Mouse (Mus musculus) retina, postnatal 7 days (tissue): ENCODE data around the gene Serpinb8.

ENCODE experiments used
- DNase-seq: peaks from one replicate; pipeline ENCODE4 v3.0.0-alpha.2; 2012; ENCODE audit warnings: low read depth, low spot score

The Serpinb8 gene

DNA sequence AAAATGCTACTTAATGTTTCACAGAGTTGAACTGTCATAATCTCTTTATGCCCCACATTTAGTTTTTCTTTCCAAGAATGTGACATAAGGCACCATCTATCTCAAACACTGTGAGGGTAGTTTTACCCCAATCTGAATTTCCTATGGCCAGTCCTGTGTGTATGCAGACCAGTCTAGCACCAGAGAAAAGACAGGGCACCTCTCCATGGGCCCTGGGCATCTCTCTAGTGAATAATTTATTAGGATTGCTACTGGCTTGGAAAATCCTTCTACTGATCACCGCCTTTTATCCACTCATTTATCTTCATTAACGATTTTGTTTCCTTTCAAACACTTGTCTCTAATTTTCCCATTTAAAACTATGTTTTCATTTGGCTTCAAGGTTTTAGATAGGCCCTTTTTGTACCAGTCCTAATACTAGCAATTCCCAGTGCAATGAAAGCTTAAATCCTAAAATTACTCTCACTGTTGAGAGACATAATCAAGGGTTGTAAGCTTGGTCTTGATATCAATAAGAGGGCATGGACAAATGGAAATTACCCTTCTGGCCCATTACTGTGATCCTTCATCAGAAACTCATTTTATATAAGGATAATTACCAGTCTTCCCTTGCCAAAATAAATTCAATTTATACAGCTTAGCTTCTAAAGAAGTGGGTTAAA lies 52.8 kb downstream of the Serpinb8 start:
- DNase-seq, result no peak

DNA sequence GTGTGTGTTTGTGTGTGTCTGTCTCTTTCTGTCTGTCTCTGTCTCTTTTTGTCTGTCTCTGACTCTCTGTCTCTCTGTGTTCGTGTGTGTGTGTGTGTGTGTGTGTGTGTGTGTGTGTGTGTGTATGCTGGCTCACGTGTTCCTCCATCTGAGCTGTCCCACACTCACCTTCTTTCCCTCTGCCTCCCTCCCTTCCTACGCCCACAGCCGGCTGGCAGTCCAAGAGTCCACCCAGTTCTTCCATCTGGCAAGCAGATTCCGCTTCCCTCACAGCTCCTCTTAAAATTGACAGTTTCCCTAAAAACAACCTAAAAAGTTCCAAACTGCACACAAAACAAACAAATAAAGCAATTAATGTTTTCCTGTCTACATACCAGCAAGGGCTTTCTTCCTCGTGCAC lies 55.3 kb downstream of the Serpinb8 start:
- no peak for DNase-seq

DNA sequence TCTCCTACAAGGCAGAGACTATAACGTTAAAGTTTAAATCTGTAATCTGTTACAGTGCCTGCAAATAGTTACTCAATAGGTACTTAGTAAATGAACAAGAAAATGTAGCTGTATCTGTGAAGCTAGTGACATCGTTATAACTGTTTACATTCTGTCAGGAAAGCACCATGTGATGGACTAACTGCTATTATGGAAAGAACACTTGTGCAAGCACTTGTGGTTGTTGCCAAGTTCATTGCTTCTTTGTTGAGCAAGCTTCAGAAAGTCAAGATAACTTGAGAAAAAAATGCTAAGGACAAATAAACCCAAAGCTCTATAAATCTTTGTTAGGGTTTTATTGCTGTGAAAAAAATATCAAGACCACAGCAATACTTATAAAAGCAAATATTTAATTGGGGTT lies 67.9 kb downstream of the Serpinb8 start:
- DNase-seq, result no peak
